Mouse (Mus musculus) 3T3-L1 (cell line): ENCODE data around the gene Brd9.

Source experiments
- DNase-seq: peaks from one replicate; pipeline ENCODE4 v3.0.0-alpha.2; 2015; ENCODE audit warnings: low read depth, low spot score

Gene Brd9

DNA sequence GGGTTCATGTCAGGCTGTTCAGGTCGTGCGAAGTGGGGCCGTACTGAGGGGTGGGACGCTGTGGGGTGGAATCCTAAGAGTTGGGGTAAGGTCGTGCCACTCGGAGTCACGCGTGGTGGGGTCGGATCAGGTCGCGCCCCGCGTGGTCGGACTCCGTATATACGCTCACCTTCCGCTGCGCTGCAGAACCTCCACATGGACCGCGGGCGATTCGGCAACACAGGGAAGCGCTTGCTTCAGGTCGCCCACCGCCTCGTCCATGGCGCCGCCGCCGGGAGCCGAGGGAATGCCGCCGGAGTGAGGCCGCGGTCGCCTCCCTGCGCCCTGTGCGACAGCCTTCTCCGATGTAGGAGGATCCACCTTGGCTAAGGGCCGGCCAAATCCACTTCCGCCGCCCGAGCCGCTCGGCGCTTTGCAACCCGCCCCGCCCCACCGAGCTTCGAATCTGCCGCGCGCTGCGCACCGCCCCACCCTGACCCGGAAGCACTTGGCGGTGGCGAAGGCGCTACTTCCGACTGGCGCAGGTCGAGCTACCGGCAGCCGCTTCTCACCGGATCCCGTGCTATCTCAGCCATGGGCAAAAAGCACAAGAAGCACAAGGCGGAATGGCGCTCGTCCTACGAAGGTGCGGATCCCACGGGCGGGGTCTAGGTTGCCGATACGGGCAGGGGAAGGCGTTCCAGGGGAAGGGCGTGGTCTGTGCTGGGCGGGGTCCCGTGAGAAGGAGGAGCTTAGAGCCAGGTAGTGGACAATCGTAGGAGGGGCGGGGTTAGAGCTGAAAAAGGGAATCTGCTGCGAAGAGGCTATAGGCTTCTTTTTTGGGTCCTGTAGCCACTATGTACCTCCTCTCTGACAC is at the start of gene Brd9, which contains the start of gene Trip13:
Gene Brd9, plus strand, starts transcription at position 491 of the 856 bp plus-strand sequence.
Gene Trip13, minus strand, starts transcription at position 464 of the 856 bp plus-strand sequence.
- peak; percentile 85 for DNase-seq

DNA sequence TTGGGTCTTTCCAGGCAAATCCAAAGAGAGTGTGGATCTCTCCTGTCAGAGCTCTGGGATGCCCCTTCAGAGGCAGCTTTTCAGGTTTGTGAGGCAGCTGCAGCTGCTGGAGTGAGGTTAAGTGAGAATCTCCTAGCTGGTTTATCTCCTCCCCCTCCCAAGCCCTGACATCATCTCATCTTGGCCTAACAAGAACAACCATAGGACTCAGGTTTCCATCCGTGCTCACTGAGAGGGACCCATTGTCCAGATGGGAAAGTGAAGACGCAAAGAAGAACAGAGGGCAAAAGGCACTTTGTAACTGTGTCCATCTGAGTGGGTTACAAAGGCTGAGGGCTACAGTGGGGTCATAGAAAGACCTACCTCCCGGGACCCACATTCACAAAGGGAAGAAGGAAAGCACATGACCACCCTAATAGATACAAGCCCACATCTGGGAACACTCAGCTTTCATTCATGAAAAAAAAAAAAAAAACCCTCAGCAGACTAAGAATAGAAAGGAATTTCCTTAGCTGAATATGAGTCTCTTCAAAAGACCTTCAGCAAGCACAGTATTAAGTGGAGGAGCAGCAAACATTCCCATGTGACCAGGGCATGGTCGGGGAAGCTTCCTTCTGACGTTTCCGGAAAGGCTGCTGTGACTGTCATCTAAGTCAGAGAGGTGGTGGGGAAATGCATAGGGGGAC is 45.0 kb upstream of the Brd9 start:
- DNase-seq, result peak; percentile 73

GRCm38 (mm10) chr13:73897561-73897960 is 40.0 kb upstream of the Brd9 start:
- no peak for DNase-seq

- no peak for DNase-seq
Observed at GRCm38 (mm10) chr13:73907136-73907535, 30.5 kb upstream of the Brd9 start.

- peak; percentile 70 for DNase-seq
Observed at GRCm38 (mm10) chr13:73907683-73908412, 29.8 kb upstream of the Brd9 start.

DNA sequence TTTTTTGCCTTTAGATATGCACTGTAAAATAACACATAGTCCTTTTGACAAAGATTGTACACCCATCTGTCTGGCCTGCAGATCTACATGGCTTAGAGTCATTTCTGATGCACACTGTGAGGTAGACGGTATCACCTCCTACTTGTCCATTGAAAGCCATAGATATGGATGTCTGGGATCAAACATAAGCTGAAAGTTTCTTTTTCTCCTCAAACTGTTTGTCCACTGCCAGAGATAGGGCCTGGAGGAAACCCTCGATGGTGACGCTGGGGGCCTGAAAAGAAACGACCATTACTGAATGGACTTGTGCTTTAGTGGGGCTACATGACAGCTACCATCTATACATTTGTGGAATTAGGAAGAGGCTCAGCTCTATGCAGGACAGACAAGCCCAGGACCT is 24.5 kb upstream of the Brd9 start:
- no peak for DNase-seq

- no peak for DNase-seq
Observed at GRCm38 (mm10) chr13:73932201-73932600, 5.4 kb upstream of the Brd9 start.

DNA sequence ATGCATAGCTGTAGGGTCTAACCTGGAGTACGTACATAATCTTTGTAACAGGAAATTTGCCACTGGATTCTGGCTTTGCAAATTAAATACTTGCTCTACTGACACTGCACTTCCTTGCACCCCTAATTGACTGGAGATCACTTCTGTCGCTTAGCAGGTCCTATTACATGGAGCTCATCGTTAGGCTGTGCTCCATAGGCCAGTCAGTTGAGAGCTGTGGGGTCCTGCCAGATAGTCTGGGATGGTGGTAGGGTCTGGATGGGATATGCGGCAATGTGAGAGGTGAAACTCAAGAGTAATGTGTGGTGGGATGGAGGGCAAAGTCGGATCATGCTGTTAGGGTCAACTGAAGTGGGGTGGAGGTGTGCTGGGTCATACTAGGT is 682 bp upstream of the Brd9 start:
- peak; percentile 16 for DNase-seq

- DNase-seq, result no peak
Observed at GRCm38 (mm10) chr13:73938177-73938560, 558 bp downstream of the Brd9 start.

DNA sequence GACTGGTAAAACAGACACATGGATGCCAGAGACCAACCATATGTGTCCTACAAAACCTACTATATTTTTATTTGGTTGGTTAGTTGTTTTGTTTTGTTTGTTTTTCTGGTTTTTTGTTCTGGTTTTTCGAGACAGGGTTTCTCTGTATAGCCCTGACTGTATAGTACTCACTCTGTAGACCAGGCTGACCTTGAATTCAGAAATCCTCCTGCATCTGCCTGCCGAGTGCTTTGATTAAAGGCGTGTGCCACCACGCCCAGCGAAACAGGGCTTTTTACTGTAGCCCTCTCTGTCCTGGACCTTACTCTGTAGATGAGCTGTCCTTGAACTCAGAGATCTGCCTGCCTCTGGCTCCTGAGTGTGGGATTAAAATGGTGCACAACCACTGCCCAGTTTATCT is 1.5 kb downstream of the Brd9 start:
- DNase-seq, result no peak

GRCm38 (mm10) chr13:73944606-73945005 is 7.0 kb downstream of the Brd9 start:
- no peak for DNase-seq

- no peak for DNase-seq
Observed at GRCm38 (mm10) chr13:73953551-73954130, 16.0 kb downstream of the Brd9 start.

DNA sequence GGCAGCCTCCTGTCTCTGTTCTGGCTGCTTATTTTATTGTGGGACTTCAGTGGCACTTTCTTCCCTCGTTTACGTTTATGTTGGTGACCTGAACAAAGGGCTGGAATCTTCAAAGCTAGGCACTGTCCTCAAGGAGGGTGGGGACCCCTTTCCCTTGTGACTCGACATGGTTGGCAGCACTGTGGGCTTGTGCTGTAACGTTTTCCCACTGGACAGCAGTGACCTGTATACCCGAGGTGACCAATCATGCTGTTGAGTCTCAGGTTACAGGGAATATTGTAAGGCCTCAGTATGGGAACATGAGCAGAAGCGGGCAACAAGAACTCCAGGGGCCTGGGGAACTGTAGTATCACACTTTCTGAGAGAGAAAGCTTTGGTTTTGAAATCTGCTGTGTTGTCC is 17.1 kb downstream of the Brd9 start:
- DNase-seq, result no peak

DNA sequence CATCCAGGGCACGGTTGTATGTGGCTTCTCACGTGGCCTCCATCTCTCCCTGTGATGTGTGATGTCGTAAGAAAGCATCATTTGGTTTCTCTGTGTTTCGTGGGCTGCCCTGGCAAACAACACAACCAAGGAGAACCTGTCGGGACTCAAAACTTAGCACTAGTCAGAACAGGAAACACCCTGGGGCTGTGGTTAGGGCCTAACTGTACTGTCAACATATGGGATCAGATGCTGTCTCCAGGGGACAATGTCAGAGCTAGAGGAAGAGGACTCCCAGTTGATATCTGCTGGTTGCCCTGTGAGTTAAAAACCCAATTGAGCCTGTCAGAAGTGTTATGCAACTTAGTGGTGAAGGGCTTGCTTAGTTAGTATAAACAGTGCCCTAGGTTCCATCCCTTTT is 17.9 kb downstream of the Brd9 start:
- DNase-seq, result no peak

- DNase-seq, result no peak
Observed at GRCm38 (mm10) chr13:73960117-73960652, 22.6 kb downstream of the Brd9 start.

- peak; percentile 5 for DNase-seq
Observed at GRCm38 (mm10) chr13:73961177-73961576, 23.6 kb downstream of the Brd9 start.

DNA sequence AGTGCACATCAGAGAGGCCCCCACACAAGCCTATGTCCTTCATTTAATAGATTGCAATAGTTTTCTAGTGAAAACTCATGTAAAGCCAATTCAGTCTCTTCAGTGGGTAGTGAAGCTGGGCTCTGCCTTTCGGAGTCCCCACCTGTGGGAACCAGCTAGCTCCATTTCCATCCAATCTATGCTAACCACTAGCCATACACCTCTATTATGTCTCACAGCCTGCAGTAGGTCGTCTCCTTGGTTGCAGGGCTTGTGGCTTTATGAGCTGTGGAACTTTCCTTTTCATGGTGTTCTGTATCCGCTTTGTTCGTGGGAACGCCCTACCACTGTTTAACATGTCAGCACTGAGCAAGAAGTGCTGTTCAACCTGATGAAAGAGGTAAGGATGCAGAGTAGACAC is 25.9 kb downstream of the Brd9 start, which contains the start of gene Zdhhc11:
Gene Zdhhc11, plus strand, starts transcription at position 301 of the 400 bp plus-strand sequence.
- DNase-seq, result no peak

- peak; percentile 66 for DNase-seq
Observed at GRCm38 (mm10) chr13:73970545-73971448, 33.2 kb downstream of the Brd9 start.

- DNase-seq, result no peak
Observed at GRCm38 (mm10) chr13:73974523-73974922, 36.9 kb downstream of the Brd9 start.

- no peak for DNase-seq
Observed at GRCm38 (mm10) chr13:73976935-73977334, 39.3 kb downstream of the Brd9 start.
